Mouse (Mus musculus) E14TG2a.4 (cell line): ENCODE data around the gene Fem1a.

Experiments
- H3K27me3 ChIP-seq: 2 replicates; pipeline ENCODE4 v1.6.1; 2014; ENCODE audit warnings: low read length, control low read depth; ENCODE audit not compliant: insufficient read depth
- H3K36me3 ChIP-seq: 2 replicates; pipeline ENCODE4 v1.6.1; 2014; ENCODE audit warnings: low read length, control low read depth; ENCODE audit not compliant: insufficient read depth
- H3K4me1 ChIP-seq: replicated peaks from 2 replicates; pipeline ENCODE4 v1.6.1; 2014; ENCODE audit warnings: low read depth, low read length, control low read depth
- H3K4me3 ChIP-seq: replicated peaks from 2 replicates; pipeline ENCODE4 v1.5.1; 2014; ENCODE audit warnings: mild to moderate bottlenecking, low read length
- H3K9me3 ChIP-seq: 2 replicates; pipeline ENCODE4 v1.6.1; 2014; ENCODE audit warnings: low read length, control low read depth
- CTCF ChIP-seq: conservative IDR thresholded peaks from 2 replicates; pipeline ENCODE4 v1.5.1; 2014; ENCODE audit warnings: low read length
- NANOG ChIP-seq: IDR thresholded peaks from 2 replicates; pipeline ENCODE4 v1.6.1; 2014; ENCODE audit warnings: borderline replicate concordance, low read length, mixed read lengths
- POU5F1 ChIP-seq: IDR thresholded peaks from 2 replicates; pipeline ENCODE4 v1.6.1; 2014; ENCODE audit warnings: low read length, borderline replicate concordance

The Fem1a gene

DNA sequence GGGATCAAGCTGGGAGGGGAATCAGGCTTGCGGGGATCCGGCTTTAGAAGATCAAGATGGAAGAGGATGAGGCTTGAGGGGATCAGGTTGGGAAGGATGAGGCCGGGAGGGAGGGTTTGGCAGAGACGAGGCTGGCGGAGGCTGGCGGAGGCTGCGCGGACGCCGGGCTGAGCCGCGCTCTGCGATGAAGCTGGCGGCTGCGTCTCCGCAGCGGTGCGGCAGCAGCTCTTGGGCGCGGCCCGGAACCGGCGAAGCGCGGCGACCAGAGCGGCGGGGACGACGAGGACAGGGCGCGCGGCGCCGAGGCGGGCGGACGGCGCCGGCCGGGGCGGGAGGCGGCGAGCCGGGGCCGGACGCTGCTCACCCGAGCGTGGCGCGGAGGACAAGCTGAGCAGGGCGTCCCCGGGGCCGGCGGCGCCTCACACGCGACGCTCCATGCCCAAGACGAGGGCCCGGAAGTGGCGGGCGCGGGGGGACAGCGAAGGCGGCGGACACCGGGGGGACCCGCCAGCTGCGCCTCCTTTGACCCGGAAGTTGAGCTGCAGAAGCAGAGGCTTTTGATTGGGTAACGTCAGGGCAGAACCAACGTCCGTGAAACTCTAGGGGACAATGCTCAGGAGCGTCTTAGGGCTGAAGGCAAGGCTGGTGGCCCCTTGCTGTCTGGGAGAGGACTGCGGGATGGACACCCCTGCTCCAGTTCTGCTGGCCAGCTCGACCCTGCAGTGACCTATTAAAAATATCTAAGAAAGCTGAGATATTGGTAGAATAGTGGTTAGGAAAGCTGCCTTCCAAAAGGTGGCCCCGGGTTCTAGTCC, 38.0 kb upstream of the Fem1a start, which contains the start of gene Dpp9:
Dpp9 (minus strand) TSS at position 529 of the 815 bp plus-strand sequence.
- no peak for TF ChIP-seq POU5F1
- TF ChIP-seq CTCF, result no peak
- no peak for TF ChIP-seq NANOG
- Histone ChIP-seq H3K4me3 (peak within 1 kb of the TSS; percentile 89), H3K36me3 (peaks cover 25% of the 10 kb centered on the region), H3K27me3 (no peaks in the 10 kb centered on the region), H3K9me3 (no peaks in the 10 kb centered on the region), H3K4me1 (peaks cover 35% of the 10 kb centered on the region)

DNA sequence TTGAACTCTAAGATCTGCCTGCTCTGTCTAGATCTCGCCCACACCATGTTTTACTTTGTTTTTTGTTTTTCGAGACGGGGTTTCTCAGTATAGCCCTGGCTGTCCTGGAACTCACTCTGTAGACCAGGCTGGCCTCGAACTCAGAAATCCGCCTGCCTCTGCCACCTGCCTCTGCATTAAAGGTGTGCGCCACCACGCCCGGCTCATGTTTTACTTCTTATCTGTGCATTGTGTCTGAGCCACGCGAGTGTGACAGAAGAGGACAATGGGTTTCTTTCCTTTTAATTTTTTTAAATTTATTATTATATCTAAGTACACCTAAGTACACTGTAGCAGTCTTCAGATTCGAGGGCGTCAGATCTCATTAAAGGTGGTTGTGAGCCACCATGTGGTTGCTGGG, 37.4 kb upstream of the Fem1a start:
- TF ChIP-seq CTCF (no peak), NANOG (no peak), POU5F1 (no peak)
- Histone ChIP-seq H3K4me1 (peaks cover 38% of the 10 kb centered on the region), H3K4me3 (peak overlapping the region; percentile 89), H3K27me3 (no peaks in the 10 kb centered on the region), H3K36me3 (peaks cover 25% of the 10 kb centered on the region), H3K9me3 (no peaks in the 10 kb centered on the region)

DNA sequence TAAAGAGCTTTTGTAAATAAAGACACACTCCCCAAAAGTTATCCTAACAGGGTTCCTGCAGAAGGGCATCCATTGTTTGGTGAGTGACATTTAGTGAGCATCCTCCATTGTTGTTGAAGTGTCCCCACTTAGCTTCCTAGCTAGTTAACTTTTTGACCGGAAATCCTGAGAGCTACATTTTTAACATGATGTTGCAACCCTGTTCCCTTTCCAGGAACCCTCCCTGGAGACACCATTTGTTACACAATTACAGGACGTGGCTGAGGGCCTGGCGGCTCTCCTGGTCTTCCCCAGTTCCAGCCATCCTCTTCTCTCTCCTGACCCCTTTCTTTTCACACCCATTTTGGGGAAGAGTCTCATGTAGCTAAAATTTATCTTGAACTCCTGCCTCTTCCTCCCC, 36.8 kb upstream of the Fem1a start:
- Histone ChIP-seq H3K9me3 (no peaks in the 10 kb centered on the region), H3K4me3 (peak overlapping the region; percentile 89), H3K4me1 (peaks cover 44% of the 10 kb centered on the region), H3K36me3 (peaks cover 22% of the 10 kb centered on the region), H3K27me3 (no peaks in the 10 kb centered on the region)
- no peak for TF ChIP-seq POU5F1
- no peak for TF ChIP-seq NANOG

DNA sequence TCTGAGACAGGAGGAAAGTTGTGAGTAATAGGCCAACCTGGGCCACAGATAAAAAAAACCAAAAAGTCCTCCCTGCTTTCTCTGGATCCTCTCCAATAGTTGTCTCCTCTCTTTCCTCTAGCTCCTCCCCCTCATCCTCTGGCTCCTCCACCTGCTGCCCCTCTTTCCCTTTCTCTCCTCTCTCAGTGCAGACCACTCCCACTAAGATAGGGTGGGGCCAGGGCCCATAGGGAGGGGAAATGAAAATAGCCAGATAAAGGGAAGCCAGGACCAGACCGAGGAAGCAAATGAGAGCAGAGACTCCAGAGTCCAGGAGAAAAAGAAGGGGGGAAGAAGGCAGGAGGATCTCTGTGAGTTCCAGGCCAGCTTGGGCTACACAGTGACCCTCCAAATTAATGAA, 31.7 kb upstream of the Fem1a start:
- Histone ChIP-seq H3K36me3 (no peaks in the 10 kb centered on the region), H3K4me1 (peaks cover 35% of the 10 kb centered on the region), H3K4me3 (peak overlapping the region; percentile 41; the same call in 1 of the 2 replicates), H3K27me3 (no peaks in the 10 kb centered on the region), H3K9me3 (no peaks in the 10 kb centered on the region)
- TF ChIP-seq NANOG (no peak), POU5F1 (no peak), CTCF (no peak)

DNA sequence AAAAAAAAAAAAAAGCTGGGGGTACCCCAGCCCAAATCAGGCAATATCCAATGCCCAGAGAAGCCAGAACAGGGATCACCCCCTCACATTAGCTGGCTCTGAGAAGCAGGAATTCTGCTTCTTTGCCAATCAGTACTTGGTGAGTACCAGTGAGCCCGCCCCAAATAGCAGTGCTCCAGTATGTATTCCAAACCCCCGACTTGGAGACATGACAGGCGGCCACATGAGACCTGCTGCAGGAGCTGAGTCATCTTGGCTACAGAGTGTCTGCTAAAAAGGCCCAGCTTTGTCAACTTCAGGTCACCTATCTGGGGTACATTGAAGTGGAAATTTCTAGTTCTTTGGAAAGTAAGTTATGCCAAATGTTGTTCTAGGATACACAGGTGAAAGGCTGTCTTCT, 30.0 kb upstream of the Fem1a start:
- Histone ChIP-seq H3K4me1 (peaks cover 29% of the 10 kb centered on the region), H3K4me3 (no peak overlapping the region), H3K27me3 (no peaks in the 10 kb centered on the region), H3K36me3 (no peaks in the 10 kb centered on the region), H3K9me3 (no peaks in the 10 kb centered on the region)
- TF ChIP-seq CTCF (no peak), POU5F1 (no peak), NANOG (no peak)

DNA sequence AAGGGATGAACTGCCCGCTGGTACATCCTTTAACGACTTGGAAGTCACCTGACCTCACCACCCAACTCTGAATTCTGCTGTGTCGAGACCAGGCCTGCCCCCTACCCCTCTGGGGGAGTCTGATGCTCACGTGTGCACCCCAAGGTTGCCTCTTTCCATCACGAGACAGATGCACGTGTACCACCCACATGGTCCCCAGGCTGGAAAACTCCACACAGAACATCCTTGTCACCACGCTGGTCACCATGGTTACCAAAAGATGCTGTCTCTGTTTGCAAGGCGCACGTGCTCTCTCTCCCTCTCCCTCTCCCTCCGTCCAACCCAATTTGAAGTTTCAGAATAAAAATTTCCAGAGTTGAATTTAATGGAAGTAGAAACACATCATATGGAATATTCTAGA, 26.7 kb upstream of the Fem1a start:
- H3K4me1 ChIP-seq, result peaks cover 18% of the 10 kb centered on the region
- H3K36me3 ChIP-seq, result no peaks in the 10 kb centered on the region
- H3K4me3 ChIP-seq, result no peak overlapping the region
- TF ChIP-seq NANOG (no peak), POU5F1 (no peak), CTCF (no peak)
- H3K9me3 ChIP-seq, result no peaks in the 10 kb centered on the region
- 0 out of 2 replicates have a peak, but pooled peaks cover 5% of the 10 kb centered on the region for H3K27me3 ChIP-seq

DNA sequence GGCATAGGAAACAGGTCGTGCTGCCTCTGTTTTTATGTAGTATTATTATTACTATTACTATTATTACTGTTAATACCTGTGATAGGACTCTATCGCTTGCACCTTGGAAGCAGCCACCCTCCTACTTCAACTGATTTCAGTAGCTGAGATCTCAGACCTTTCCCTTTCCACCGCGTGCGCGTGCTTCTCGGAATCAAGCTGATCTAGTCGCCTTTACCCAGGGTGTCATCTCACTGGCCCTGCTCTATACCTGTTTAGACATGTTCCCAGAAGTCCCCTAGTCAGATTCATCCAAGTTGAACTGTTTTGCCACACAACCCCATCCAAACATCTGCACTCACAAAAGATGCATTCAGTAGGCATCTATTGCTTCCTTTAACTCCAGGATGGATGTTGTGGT, 23.2 kb upstream of the Fem1a start:
- peaks cover 20% of the 10 kb centered on the region for H3K4me1 ChIP-seq
- no peaks in the 10 kb centered on the region for H3K9me3 ChIP-seq
- H3K27me3 ChIP-seq, result peaks cover 13% of the 10 kb centered on the region
- no peak overlapping the region for H3K4me3 ChIP-seq
- no peak for TF ChIP-seq NANOG
- H3K36me3 ChIP-seq, result no peaks in the 10 kb centered on the region

DNA sequence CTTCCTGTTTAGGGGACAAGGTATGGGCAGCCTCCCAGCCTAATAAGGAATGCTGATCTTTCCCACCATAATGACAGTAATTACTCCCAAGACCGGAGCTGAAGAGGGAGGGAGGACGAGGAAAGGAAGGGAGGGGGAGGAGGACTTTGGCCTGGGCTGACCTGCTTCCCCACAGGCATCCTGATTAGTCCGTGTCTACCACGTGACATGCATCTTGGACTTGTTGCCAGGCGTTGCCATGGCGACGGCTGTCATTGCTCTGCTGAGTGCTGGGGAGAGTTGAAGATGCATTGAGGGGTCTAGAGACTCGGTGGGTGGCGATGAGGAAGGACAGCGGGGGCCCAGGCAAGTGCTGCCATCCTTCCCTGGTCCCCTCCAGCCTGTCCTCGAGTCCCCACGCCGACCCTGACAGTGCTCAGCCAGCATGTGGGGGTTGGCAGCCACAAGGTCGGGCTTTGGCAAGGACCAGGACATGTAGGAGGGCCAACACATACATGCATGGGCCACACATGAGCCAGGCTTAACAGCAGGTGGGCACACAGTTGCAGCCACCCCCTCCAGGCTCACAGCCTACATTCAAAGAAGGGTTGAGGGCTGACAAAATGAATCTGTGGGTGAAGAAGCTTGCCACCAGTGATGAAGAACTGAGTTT, 22.7 kb upstream of the Fem1a start:
- Histone ChIP-seq H3K4me1 (peaks cover 20% of the 10 kb centered on the region), H3K36me3 (no peaks in the 10 kb centered on the region), H3K9me3 (no peaks in the 10 kb centered on the region), H3K4me3 (no peak overlapping the region), H3K27me3 (peaks cover 13% of the 10 kb centered on the region)
- TF ChIP-seq CTCF (no peak), NANOG (no peak), POU5F1 (no peak)
